Mouse (Mus musculus): ENCODE results near the gene Zc3h8. TPM values are rescaled to one million over a fixed set of nuclear protein-coding genes. Genes with fewer than 3 reads are reported as not detected.

The Zc3h8 gene
- polyA plus RNA-seq, 1 experiment: 3.4 TPM

- Histone ChIP-seq H3K4me3 (replicated peaks; ENCODE audit: control insufficient read depth, low read depth, low read length) (no peak overlapping the region), H3K27ac (ENCODE audit: control insufficient read depth, insufficient read depth, low read depth, low read length, poor library complexity) (no peak overlapping the region)
Measured at GRCm38 (mm10) chr2:128966236-128966635, 22.4 kb upstream of the Zc3h8 start.

GRCm38 (mm10) chr2:128965505-128966105 lies 21.7 kb upstream of the Zc3h8 start:
- H3K4me1 ChIP-seq (ENCODE audit: control insufficient read depth, insufficient read depth, low read length): no peaks in the 10 kb centered on the region; the same call in 1 of the 2 replicates
- no peak overlapping the region for H3K4me3 ChIP-seq (replicated peaks; ENCODE audit: control insufficient read depth, low read depth, low read length)
- no peak overlapping the region for H3K27ac ChIP-seq (ENCODE audit: control insufficient read depth, insufficient read depth, low read depth, low read length, poor library complexity)
- 60% methylated on average over 5 of the region's 5 CpGs for WGBS
- TF ChIP-seq CTCF (IDR thresholded peaks at IDR 0.05; ENCODE audit: control insufficient read depth, insufficient read depth, low read length) (no peak), POLR2A (IDR thresholded peaks at IDR 0.05; ENCODE audit: borderline replicate concordance, control insufficient read depth, low read depth, low read length) (no peak)

More at GRCm38 (mm10) chr2:128966236-128966635, 22.4 kb upstream of the Zc3h8 start:
- no peaks in the 10 kb centered on the region; the same call in 1 of the 2 replicates for H3K4me1 ChIP-seq (ENCODE audit: control insufficient read depth, insufficient read depth, low read length)
- TF ChIP-seq POLR2A (IDR thresholded peaks at IDR 0.05; ENCODE audit: borderline replicate concordance, control insufficient read depth, low read depth, low read length) (no peak), CTCF (IDR thresholded peaks at IDR 0.05; ENCODE audit: control insufficient read depth, insufficient read depth, low read length) (no peak)
- 19% methylated on average over 6 of the region's 6 CpGs for WGBS

- TF ChIP-seq CTCF (IDR thresholded peaks at IDR 0.05; ENCODE audit: control insufficient read depth, insufficient read depth, low read length) (no peak), POLR2A (IDR thresholded peaks at IDR 0.05; ENCODE audit: borderline replicate concordance, control insufficient read depth, low read depth, low read length) (no peak)
- H3K4me1 ChIP-seq (ENCODE audit: control insufficient read depth, insufficient read depth, low read length): no peaks in the 10 kb centered on the region
- no peak overlapping the region for H3K27ac ChIP-seq (ENCODE audit: control insufficient read depth, insufficient read depth, low read depth, low read length, poor library complexity)
- no peak overlapping the region for H3K4me3 ChIP-seq (replicated peaks; ENCODE audit: control insufficient read depth, low read depth, low read length)
Measured at GRCm38 (mm10) chr2:128954186-128954585, 10.3 kb upstream of the Zc3h8 start.

- 38% methylated on average over 6 of the region's 6 CpGs for WGBS
- TF ChIP-seq POLR2A (IDR thresholded peaks at IDR 0.05; ENCODE audit: borderline replicate concordance, control insufficient read depth, low read depth, low read length) (no peak), CTCF (IDR thresholded peaks at IDR 0.05; ENCODE audit: control insufficient read depth, insufficient read depth, low read length) (peak; percentile 44)
- H3K27ac ChIP-seq (ENCODE audit: control insufficient read depth, insufficient read depth, low read depth, low read length, poor library complexity): no peak overlapping the region
- no peaks in the 10 kb centered on the region for H3K4me1 ChIP-seq (ENCODE audit: control insufficient read depth, insufficient read depth, low read length)
- no peak overlapping the region for H3K4me3 ChIP-seq (replicated peaks; ENCODE audit: control insufficient read depth, low read depth, low read length)
Measured at GRCm38 (mm10) chr2:128947962-128948588, 4.2 kb upstream of the Zc3h8 start.

- Histone ChIP-seq H3K27ac (ENCODE audit: control insufficient read depth, insufficient read depth, low read depth, low read length, poor library complexity) (no peak overlapping the region), H3K4me3 (replicated peaks; ENCODE audit: control insufficient read depth, low read depth, low read length) (no peak overlapping the region), H3K4me1 (ENCODE audit: control insufficient read depth, insufficient read depth, low read length) (no peaks in the 10 kb centered on the region)
- 54% methylated on average over 3 of the region's 3 CpGs for WGBS
- TF ChIP-seq POLR2A (IDR thresholded peaks at IDR 0.05; ENCODE audit: borderline replicate concordance, control insufficient read depth, low read depth, low read length) (no peak), CTCF (IDR thresholded peaks at IDR 0.05; ENCODE audit: control insufficient read depth, insufficient read depth, low read length) (no peak)
Measured at GRCm38 (mm10) chr2:128936256-128936655, 7.6 kb downstream of the Zc3h8 start.

GRCm38 (mm10) chr2:128930704-128931103 lies 13.2 kb downstream of the Zc3h8 start:
- Histone ChIP-seq H3K4me1 (ENCODE audit: control insufficient read depth, insufficient read depth, low read length) (no peaks in the 10 kb centered on the region), H3K4me3 (replicated peaks; ENCODE audit: control insufficient read depth, low read depth, low read length) (no peak overlapping the region), H3K27ac (ENCODE audit: control insufficient read depth, insufficient read depth, low read depth, low read length, poor library complexity) (no peak overlapping the region)
- TF ChIP-seq POLR2A (IDR thresholded peaks at IDR 0.05; ENCODE audit: borderline replicate concordance, control insufficient read depth, low read depth, low read length): no peak
- no peak for TF ChIP-seq CTCF (IDR thresholded peaks at IDR 0.05; ENCODE audit: control insufficient read depth, insufficient read depth, low read length)

- Histone ChIP-seq H3K4me3 (replicated peaks; ENCODE audit: control insufficient read depth, low read depth, low read length) (no peak overlapping the region), H3K27ac (ENCODE audit: control insufficient read depth, insufficient read depth, low read depth, low read length, poor library complexity) (no peak overlapping the region), H3K4me1 (ENCODE audit: control insufficient read depth, insufficient read depth, low read length) (no peaks in the 10 kb centered on the region)
- 70% methylated on average over 3 of the region's 3 CpGs for WGBS
- TF ChIP-seq POLR2A (IDR thresholded peaks at IDR 0.05; ENCODE audit: borderline replicate concordance, control insufficient read depth, low read depth, low read length) (no peak), CTCF (IDR thresholded peaks at IDR 0.05; ENCODE audit: control insufficient read depth, insufficient read depth, low read length) (no peak)
Measured at GRCm38 (mm10) chr2:128928446-128928845, 15.4 kb downstream of the Zc3h8 start.

GRCm38 (mm10) chr2:128924799-128925198 lies 19.1 kb downstream of the Zc3h8 start:
- 80% methylated on average over 4 of the region's 4 CpGs for WGBS
- TF ChIP-seq POLR2A (IDR thresholded peaks at IDR 0.05; ENCODE audit: borderline replicate concordance, control insufficient read depth, low read depth, low read length) (no peak), CTCF (IDR thresholded peaks at IDR 0.05; ENCODE audit: control insufficient read depth, insufficient read depth, low read length) (no peak)

More at GRCm38 (mm10) chr2:128924799-128925198, 19.1 kb downstream of the Zc3h8 start:
- H3K27ac ChIP-seq (ENCODE audit: control insufficient read depth, insufficient read depth, low read depth, low read length, poor library complexity): no peak overlapping the region
- no peaks in the 10 kb centered on the region for H3K4me1 ChIP-seq (ENCODE audit: control insufficient read depth, insufficient read depth, low read length)
- no peak overlapping the region for H3K4me3 ChIP-seq (replicated peaks; ENCODE audit: control insufficient read depth, low read depth, low read length)
